Mouse (Mus musculus) ES-Bruce4 (cell line): Measurements from ENCODE around the gene Pknox2.

Experiments
- CTCF ChIP-seq: IDR thresholded peaks from one replicate; pipeline ENCODE4 v1.8.1; 2011; ENCODE audit warnings: low read depth, low read length
- POLR2A ChIP-seq: IDR thresholded peaks from one replicate; pipeline ENCODE4 v1.8.1; 2011; ENCODE audit warnings: low read length; ENCODE audit not compliant: insufficient read depth

DNA sequence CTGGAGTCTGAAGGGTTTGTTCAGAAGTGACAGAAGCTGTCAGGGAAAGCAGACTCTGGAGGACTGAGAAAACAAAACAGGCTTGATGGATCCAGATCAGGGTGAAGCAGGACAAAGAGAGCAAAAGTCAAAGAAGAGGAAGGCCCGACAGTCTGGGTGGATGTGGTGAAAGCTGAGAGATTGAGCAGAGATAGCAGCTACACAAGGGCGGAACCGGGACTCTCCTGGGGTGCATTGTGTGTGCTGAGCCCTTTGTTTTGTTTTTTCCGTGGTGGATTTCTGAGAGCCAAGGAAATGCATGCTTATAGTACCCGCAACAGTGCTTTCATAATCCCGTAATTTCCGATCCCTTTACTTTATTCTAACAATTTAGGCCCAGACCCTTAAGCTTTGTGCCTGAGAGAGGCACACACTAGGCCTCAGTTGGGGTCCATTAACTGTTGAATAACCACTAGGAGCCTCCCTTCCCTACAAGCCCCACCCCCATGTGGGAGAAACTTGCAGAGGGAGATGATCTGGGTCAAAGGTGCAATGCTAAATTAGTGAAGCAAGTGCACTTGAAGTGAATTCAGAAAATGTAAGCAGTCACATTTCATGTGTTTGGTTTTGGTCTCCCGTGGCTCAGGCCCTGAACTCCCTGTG lies 289.6 kb downstream of the Pknox2 start:
- TF ChIP-seq POLR2A (no peak), CTCF (no peak)
